11 mouse cellular contexts compared by ENCODE assay signal in genomic region chr10:94458690-94459089, GRCm38 (mm10).
DNase-seq lines count a peak whose midpoint lies in the region; ATAC-seq and TF ChIP-seq lines count a peak whose summit lies in the region.
"Had no signal": no experiment of that assay in that cellular context is flagged by ENCODE, and none has a peak within 500 bp of the region (broad histone marks: within the 10 kb centered on the region; RNA-seq: fewer than 3 reads in every experiment).

No protein-coding gene starts in this region.

- H3K9ac ChIP-seq in heart, embryonic 11.5 days (ENCODE audit: low read depth, low read length), result no peak overlapping the region; the same call in 1 of the 2 replicates
- no peak overlapping the region for H3K9ac ChIP-seq in lung, postnatal 0 days (replicated peaks; ENCODE audit: low read depth)
- H3K9ac ChIP-seq in stomach, embryonic 15.5 days, result no peak overlapping the region
- H3K9ac ChIP-seq: heart, embryonic 15.5 days had no signal

- peak; percentile 53 to 70 for DNase-seq in heart, postnatal 14 days
- peak; percentile 52 for DNase-seq in lung, postnatal 0 days (ENCODE audit: low spot score)
- no peak for DNase-seq in lung, adult 2 months
- DNase-seq in forelimb bud, embryonic 11.5 days (ENCODE audit: low read depth, low spot score), result peak; percentile 60
- DNase-seq in right cerebral cortex, adult 2 months (ENCODE audit: low spot score in 2 of 2), result no peak
- DNase-seq: cerebellum, adult 18-20 months had no signal

- no peaks in the 10 kb centered on the region for H3K27me3 ChIP-seq in heart, embryonic 11.5 days (ENCODE audit: control insufficient read depth, insufficient read depth, low read length)
- no peaks in the 10 kb centered on the region for H3K27me3 ChIP-seq in lung, postnatal 0 days (replicated peaks; ENCODE audit: insufficient read depth, low read length)
- H3K27me3 ChIP-seq in stomach, embryonic 15.5 days (replicated peaks), result no peaks in the 10 kb centered on the region
- H3K27me3 ChIP-seq: CH12.LX; heart, embryonic 15.5 days had no signal

- intact Hi-C loops in heart, postnatal 14 days (cut with DNase I), result no loop called here

- 38% methylated on average over 6 of the region's 6 CpGs for WGBS in heart, embryonic 11.5 days (ENCODE audit: insufficient replicate concordance)
- WGBS in lung, postnatal 0 days, result 26% methylated on average over 6 of the region's 6 CpGs
- WGBS in lung, adult 2 months, result 50% methylated on average over 6 of the region's 6 CpGs
- WGBS in stomach, embryonic 15.5 days, result 33% methylated on average over 6 of the region's 6 CpGs

- 0 out of 2 replicates have a peak, but pooled peaks cover 6% of the 10 kb centered on the region for H3K4me1 ChIP-seq in heart, embryonic 11.5 days (ENCODE audit: control insufficient read depth, insufficient read depth, low read length)
- H3K4me1 ChIP-seq in lung, postnatal 0 days (ENCODE audit: insufficient read depth, low read depth, low read length), result peaks cover 12% of the 10 kb centered on the region; the same call in 1 of the 2 replicates
- H3K4me1 ChIP-seq in lung, adult 2 months (ENCODE audit: control insufficient read depth, insufficient read depth, low read length), result peaks cover 12% of the 10 kb centered on the region
- H3K4me1 ChIP-seq in stomach, embryonic 15.5 days, result peaks cover 9% of the 10 kb centered on the region

- H3K4me3 ChIP-seq in heart, embryonic 11.5 days (ENCODE audit: low read depth, low read length), result no peak overlapping the region
- no peak overlapping the region for H3K4me3 ChIP-seq in lung, postnatal 0 days (ENCODE audit: low read depth, low read length)
- no peak overlapping the region for H3K4me3 ChIP-seq in lung, adult 2 months (replicated peaks; ENCODE audit: extremely low read depth, low read depth, low read length)
- H3K4me3 ChIP-seq in stomach, embryonic 15.5 days (replicated peaks), result no peak overlapping the region
- H3K4me3 ChIP-seq: heart, embryonic 15.5 days had no signal

- TF ChIP-seq CTCF in lung, postnatal 0 days (IDR thresholded peaks at IDR 0.05), result no peak
- no peak for TF ChIP-seq CTCF in lung, adult 2 months (IDR thresholded peaks at IDR 0.05; ENCODE audit: insufficient read depth, low read length)

- H3K36me3 ChIP-seq in heart, embryonic 11.5 days (ENCODE audit: control insufficient read depth, insufficient read depth, low read length), result no peaks in the 10 kb centered on the region
- H3K36me3 ChIP-seq in lung, postnatal 0 days (ENCODE audit: insufficient read depth, low read length), result no peaks in the 10 kb centered on the region
- H3K36me3 ChIP-seq in stomach, embryonic 15.5 days, result no peaks in the 10 kb centered on the region
- H3K36me3 ChIP-seq: heart, embryonic 15.5 days had no signal

- no peak for TF ChIP-seq POLR2A in lung, adult 2 months (IDR thresholded peaks at IDR 0.05; ENCODE audit: borderline replicate concordance, extremely low read depth, low read depth, low read length)

- H3K27ac ChIP-seq in heart, embryonic 11.5 days (ENCODE audit: low read depth, low read length), result no peak overlapping the region
- no peak overlapping the region for H3K27ac ChIP-seq in lung, postnatal 0 days (ENCODE audit: low read length)
- 0 out of 2 replicates have a peak overlapping the region, but pooled peaks have one; percentile 21 for H3K27ac ChIP-seq in stomach, embryonic 15.5 days
- H3K27ac ChIP-seq: heart, embryonic 15.5 days had no signal

- no peak overlapping the region for H3K4me2 ChIP-seq in heart, embryonic 11.5 days
- H3K4me2 ChIP-seq in lung, postnatal 0 days (replicated peaks; ENCODE audit: low read depth, low read length), result no peak overlapping the region
- no peak overlapping the region for H3K4me2 ChIP-seq in stomach, embryonic 15.5 days
- H3K4me2 ChIP-seq: heart, embryonic 15.5 days had no signal

- TF ChIP-seq EP300 in lung, postnatal 0 days (IDR thresholded peaks at IDR 0.05), result no peak

- 0 out of 2 replicates have a peak, but pooled peaks cover 2% of the 10 kb centered on the region for H3K9me3 ChIP-seq in heart, embryonic 11.5 days (replicated peaks; ENCODE audit: control insufficient read depth, low read length)
- no peaks in the 10 kb centered on the region for H3K9me3 ChIP-seq in lung, postnatal 0 days (ENCODE audit: low read length)
- no peaks in the 10 kb centered on the region for H3K9me3 ChIP-seq in stomach, embryonic 15.5 days
- H3K9me3 ChIP-seq: heart, embryonic 15.5 days had no signal

- no peak for ATAC-seq in heart, embryonic 11.5 days (replicated peaks; ENCODE audit: insufficient number of reproducible peaks, low FRiP score, low TSS enrichment)
- ATAC-seq in lung, postnatal 0 days, result no peak
- no peak for ATAC-seq in stomach, embryonic 15.5 days (ENCODE audit: insufficient read depth, low FRiP score, low read depth)
- ATAC-seq in megakaryocyte, adult 5-6 weeks (ENCODE audit: poor library complexity, severe bottlenecking), result no peak

Comparison
In these comparisons a context has a peak if more than half of its experiments do, and no peak if none do; other contexts are left out.
1. DNase-seq: peak in heart, postnatal 14 days (2 of 2), lung, postnatal 0 days (single experiment) and forelimb bud, embryonic 11.5 days (single experiment); none in lung, adult 2 months (single experiment) and right cerebral cortex, adult 2 months (0 of 2).